Comparison of ENCODE assay signal across 8 mouse cellular contexts in genomic region chr2:72475423-72475796, GRCm38 (mm10). TPM values are rescaled to one million over a fixed set of nuclear protein-coding genes. Genes with fewer than 3 reads are reported as not detected.
DNase-seq lines count a peak whose midpoint lies in the region; ATAC-seq and TF ChIP-seq lines count a peak whose summit lies in the region.

No protein-coding gene starts in this region.

- TF ChIP-seq POLR2A in heart, adult 2 months (IDR thresholded peaks at IDR 0.05; ENCODE audit: insufficient read depth, low read depth, low read length), result no peak
- TF ChIP-seq POLR2A in thymus, adult 2 months (IDR thresholded peaks at IDR 0.05; ENCODE audit: control insufficient read depth, extremely low read depth, insufficient read depth, low read length, poor library complexity), result no peak

- no peak; the same call in 1 of the 2 replicates for ATAC-seq in liver, embryonic 12.5 days

- intact Hi-C loops in heart, adult 2 months (cut with DNase I), result no loop called here
- intact Hi-C loops in heart, postnatal 25 days (cut with DNase I), result loop anchor here (10.0 kb wide), 1 partner anchor 181 kb away; no protein-coding TSS in a partner anchor

- no peaks in the 10 kb centered on the region for H3K9me3 ChIP-seq in liver, embryonic 12.5 days (replicated peaks)

- TF ChIP-seq CTCF in heart, adult 2 months (IDR thresholded peaks at IDR 0.05), result no peak
- no peak for TF ChIP-seq CTCF in thymus, adult 2 months (IDR thresholded peaks at IDR 0.05; ENCODE audit: borderline replicate concordance, control insufficient read depth, extremely low read depth, insufficient read depth, low read length, poor library complexity)

- no peaks in the 10 kb centered on the region for H3K4me1 ChIP-seq in heart, adult 2 months (ENCODE audit: control insufficient read depth, insufficient read depth, low read length)
- H3K4me1 ChIP-seq in thymus, adult 2 months (replicated peaks; ENCODE audit: control insufficient read depth, insufficient read depth, low read length), result peaks cover 10% of the 10 kb centered on the region
- peaks cover 67% of the 10 kb centered on the region for H3K4me1 ChIP-seq in liver, embryonic 12.5 days

- peak overlapping the region; percentile 76 for H3K27ac ChIP-seq in heart, adult 2 months
- H3K27ac ChIP-seq in thymus, adult 2 months (ENCODE audit: control insufficient read depth, insufficient read depth, low read length), result no peak overlapping the region
- peak overlapping the region; percentile 92 for H3K27ac ChIP-seq in liver, embryonic 12.5 days

- H3K36me3 ChIP-seq in heart, adult 2 months (ENCODE audit: control insufficient read depth, insufficient read depth, low read length), result peaks cover 2% of the 10 kb centered on the region; the same call in 1 of the 2 replicates
- H3K36me3 ChIP-seq in thymus, adult 2 months (ENCODE audit: control insufficient read depth, insufficient read depth, low read length), result peaks cover 8% of the 10 kb centered on the region
- peaks cover 18% of the 10 kb centered on the region for H3K36me3 ChIP-seq in liver, embryonic 12.5 days

- H3K27me3 ChIP-seq in heart, adult 2 months (ENCODE audit: control insufficient read depth, insufficient read depth, low read length), result no peaks in the 10 kb centered on the region
- no peaks in the 10 kb centered on the region for H3K27me3 ChIP-seq in thymus, adult 2 months (ENCODE audit: control insufficient read depth, insufficient read depth, low read length)
- H3K27me3 ChIP-seq in liver, embryonic 12.5 days (replicated peaks), result no peaks in the 10 kb centered on the region

- H3K4me3 ChIP-seq in heart, adult 2 months, result peak overlapping the region; percentile 54
- H3K4me3 ChIP-seq in thymus, adult 2 months (ENCODE audit: control insufficient read depth, insufficient read depth, low read length), result peak overlapping the region; percentile 90
- peak overlapping the region; percentile 85 for H3K4me3 ChIP-seq in liver, embryonic 12.5 days

- WGBS in heart, adult 2 months, result 4% methylated on average over 7 of the region's 7 CpGs
- WGBS in thymus, adult 2 months, result 0% methylated on average over 7 of the region's 7 CpGs
- under 1% methylated on average over 7 of the region's 7 CpGs for whole genome bisulfite sequencing in liver, embryonic 12.5 days (ENCODE audit: insufficient replicate concordance)

- TF ChIP-seq EP300 in heart, adult 2 months (IDR thresholded peaks at IDR 0.05; ENCODE audit: insufficient read depth, low read depth, low read length), result no peak

- DNase-seq in heart, adult 2 months, result no peak
- DNase-seq in heart, postnatal 25 days (ENCODE audit: low spot score), result no peak
- no peak for DNase-seq in thymus, adult 2 months
- DNase-seq in thymus, postnatal 10 days (ENCODE audit: low spot score in 2 of 2), result no peak
- no peak for DNase-seq in adrenal gland, postnatal 25 days
- DNase-seq in layer of hippocampus, postnatal 10 days (ENCODE audit: low spot score in 2 of 2), result no peak
- DNase-seq in spleen, postnatal 14 days (ENCODE audit: low spot score in 2 of 2), result no peak

- peak overlapping the region; percentile 82 for H3K4me2 ChIP-seq in liver, embryonic 12.5 days

- no peak overlapping the region for H3K9ac ChIP-seq in heart, adult 2 months (ENCODE audit: low read depth, low read length)
- H3K9ac ChIP-seq in liver, embryonic 12.5 days, result peak overlapping the region; percentile 90

- no peaks in the 10 kb centered on the region for H3K79me2 ChIP-seq in heart, adult 2 months (replicated peaks; ENCODE audit: control insufficient read depth, insufficient read depth, low read length)

RNA-seq across cellular contexts. Expression of gene Cdca7, which starts 0.5 kb away (rescaled TPM):
- 1 to 10 TPM; 1.2 to 1.9 TPM for total RNA-seq in heart, adult 2 months (2021)
- 2.3 and 2.5 TPM in 2 replicates for polyA plus RNA-seq in heart, adult 2 months (2012; rRNA removed)
- 1 to 10 TPM; 1.4 to 1.6 TPM for total RNA-seq in heart, postnatal 25 days (2021)
- 313 and 333 TPM in 2 replicates for polyA plus RNA-seq in thymus, adult 2 months (2012; rRNA removed)
- 96.3 and 100 TPM in 2 replicates for polyA plus RNA-seq in liver, embryonic 12.5 days (2016; fragmentation: Nextera tagmentation; extraction: Ambion mirVana)
- 6.9 and 7.5 TPM in 2 replicates for total RNA-seq in adrenal gland, postnatal 25 days (2021)
- 1 to 10 TPM; 8.0 to 9.8 TPM for total RNA-seq in layer of hippocampus, postnatal 10 days (2021)
